Mouse (Mus musculus): ENCODE data around the gene Fam170b.

The Fam170b gene

DNA sequence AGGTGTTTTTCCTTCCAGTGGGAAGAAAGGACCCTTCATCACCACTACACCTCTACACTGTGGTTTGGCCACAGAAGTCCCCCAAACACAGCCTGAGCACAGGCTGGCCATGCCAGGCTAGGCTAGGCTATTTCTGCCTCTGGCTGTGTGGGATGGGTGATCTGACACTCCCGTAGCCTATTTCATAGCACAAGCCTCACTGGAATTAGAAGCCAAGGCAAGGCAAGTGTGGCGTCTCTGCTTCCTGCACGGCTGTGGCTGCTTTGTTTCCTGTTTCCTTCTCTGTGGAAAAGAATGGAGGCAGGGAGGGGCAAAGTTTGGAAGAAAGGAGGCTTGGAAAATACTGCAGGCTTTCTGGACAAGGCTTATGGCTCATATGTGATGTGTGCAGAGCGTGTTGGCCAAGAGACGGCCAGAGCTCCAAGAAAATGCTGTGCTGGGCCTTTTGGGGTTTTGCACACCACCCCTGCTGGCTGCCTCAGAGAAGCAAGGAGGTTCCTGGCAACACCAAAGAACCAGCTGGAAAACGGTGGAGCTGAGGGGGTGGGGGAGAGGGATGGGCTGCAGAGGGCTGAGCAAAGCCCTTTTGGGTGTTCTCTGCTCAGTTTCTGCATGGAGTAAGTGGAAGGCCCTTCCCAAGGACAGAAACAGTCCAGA lies 5.6 kb upstream of the Fam170b start:
- DNase-seq (ENCODE audit: low spot score in 2 of 2) = no peak

DNA sequence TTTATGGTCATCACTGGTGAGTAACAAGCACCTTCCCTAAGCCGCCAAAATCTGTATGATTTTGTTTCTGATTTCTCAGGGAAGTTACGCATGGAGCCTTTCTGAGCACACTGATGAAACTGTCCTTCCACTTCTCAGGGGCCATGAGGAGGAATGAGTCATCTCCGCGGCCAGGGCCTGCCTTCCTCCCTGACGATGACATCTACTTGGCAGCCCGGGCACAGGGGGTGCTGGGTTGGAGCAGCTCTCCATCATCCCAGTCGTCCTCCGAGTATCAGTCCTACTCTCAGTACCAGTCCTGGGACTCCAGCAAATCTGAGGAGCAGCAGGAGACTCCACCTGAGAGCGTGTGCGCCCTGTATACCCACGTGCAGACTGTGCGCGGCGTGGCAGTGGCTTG lies 1.4 kb downstream of the Fam170b start:
- DNase-seq (ENCODE audit: low spot score in 2 of 2) = no peak

DNA sequence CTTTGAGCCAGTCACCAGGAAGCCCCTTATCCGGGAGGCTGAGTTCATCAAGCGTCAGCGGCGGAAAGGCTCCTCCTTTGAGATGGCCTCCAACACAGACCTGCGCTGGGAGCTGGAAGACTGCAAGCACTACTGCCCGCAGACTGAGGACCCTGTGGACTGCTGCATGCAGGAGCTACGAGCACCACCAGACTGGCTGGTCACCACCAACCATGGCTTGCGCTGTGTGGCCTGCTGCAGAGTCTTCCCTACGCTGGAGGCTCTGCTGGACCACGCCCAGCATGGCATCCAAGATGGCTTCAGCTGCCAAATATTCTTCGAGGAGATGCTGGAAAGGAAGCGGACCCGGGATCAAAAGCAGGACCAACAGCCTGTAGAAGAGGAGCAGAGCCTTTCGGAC lies 1.8 kb downstream of the Fam170b start:
- DNase-seq (ENCODE audit: low spot score in 2 of 2) = no peak

DNA sequence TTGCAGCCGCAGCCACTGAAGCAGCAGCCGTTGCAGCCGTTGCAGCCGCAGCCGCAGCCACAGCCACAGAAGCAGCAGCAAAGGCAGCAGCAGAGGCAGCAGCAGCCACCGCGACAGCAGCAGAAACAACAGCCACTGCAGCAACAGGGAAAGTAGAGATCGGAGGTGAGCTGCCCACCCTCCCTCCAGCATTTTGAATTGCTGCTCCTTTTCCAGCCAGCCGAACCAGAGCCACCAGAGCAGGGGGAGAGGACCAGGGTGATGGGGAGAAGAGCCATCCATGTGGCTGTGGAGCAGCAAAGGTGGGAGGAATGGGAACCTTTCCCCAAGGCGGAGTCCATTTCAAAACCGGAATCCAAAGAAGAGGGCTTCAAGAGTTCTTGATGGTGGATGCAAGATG lies 2.4 kb downstream of the Fam170b start:
- DNase-seq (ENCODE audit: low spot score in 2 of 2) = no peak

DNA sequence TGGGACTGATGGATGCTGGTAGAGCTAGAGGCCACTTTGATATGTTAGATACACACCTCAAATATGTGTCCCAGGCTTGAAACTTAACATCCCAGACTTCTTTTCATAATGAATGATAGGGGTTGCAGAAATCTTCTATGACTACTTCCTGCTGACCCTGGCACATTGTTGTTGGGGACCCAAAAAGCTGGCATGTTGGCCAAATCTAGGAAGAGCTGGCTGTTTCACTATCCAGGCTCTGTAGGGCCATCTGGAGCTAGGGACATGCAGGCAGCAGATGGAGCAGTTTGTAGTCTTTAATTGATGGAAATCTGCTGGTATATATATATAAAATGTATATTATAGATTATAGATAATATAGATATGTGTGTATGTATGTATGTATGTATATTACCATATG lies 8.3 kb downstream of the Fam170b start:
- no peak for DNase-seq (ENCODE audit: low spot score in 2 of 2)

DNA sequence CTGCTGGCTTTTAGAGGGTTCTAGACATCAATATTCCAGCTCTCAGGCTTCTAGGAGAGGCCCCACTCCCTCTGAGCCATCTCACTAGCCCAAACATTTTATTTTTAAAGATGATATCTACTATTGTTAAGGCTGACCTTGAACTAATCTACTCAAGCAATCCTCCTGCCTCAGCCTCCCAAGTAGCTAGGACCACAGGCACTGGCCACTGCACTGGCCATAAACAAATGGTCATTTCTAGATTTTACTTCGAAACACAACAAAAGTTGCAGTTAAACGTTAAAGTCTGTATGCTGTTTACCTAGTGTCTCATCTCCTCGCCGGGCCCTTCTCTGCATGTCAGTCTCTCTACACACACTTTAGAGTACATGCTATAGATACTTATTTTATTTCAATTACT lies 20.3 kb downstream of the Fam170b start:
- DNase-seq (ENCODE audit: low spot score in 2 of 2) = no peak

DNA sequence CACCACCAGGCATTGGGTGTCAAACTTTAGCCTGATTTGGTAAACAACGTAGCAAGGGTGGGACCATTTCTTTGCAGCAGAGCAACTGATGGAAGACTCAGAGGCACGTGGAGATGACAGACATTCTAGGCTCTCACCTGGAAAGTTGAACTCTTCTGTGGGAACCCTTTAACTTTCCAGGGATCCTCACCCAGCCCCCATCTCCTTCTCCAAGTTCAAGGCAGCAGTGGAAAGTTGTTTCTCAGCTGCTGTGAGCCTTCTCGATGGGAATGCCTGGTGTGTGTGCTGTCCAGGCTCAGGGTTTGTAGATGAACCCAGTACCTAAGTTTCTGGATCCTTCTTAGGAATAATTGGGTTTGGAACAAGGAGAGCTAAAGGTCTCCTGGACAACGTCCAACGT lies 22.5 kb downstream of the Fam170b start:
- no peak for DNase-seq (ENCODE audit: low spot score in 2 of 2)

DNA sequence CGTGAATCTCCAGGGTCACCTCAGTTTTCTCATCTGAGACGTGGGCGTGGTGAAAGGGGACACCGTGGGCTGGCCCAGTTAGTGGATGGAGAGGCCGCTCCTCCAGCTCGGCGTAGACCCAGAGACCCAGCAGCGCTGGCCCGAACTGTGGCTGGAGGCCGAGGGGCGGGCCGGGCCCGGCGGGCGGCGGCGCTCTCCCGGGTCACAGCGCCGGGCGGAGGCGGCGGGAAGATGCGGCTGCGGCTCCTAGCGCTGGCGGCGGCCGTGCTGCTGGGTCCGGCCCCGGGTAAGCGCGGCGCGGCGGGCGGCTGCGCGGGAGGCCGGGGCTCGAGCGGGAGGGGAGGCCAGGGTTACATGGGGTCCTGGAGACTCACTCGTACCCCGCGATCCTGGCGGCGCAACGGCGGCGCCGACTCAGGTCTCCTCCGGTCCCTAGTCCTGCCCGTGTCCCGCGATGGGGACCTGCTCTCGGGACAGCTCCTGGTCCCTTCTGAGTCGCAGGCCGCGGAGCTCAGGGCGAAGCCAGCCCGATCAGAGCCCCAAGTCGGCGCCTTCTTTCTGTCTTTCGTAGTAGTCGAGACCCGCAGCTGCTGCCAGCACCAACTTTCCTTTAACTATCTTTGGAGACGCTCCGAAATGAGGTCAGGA lies 23.0 kb downstream of the Fam170b start, which contains the start of gene Vstm4:
TSS of gene Vstm4 (plus strand) at position 76 of the 648 bp plus-strand sequence.
- no peak for DNase-seq (ENCODE audit: low spot score in 2 of 2)

DNA sequence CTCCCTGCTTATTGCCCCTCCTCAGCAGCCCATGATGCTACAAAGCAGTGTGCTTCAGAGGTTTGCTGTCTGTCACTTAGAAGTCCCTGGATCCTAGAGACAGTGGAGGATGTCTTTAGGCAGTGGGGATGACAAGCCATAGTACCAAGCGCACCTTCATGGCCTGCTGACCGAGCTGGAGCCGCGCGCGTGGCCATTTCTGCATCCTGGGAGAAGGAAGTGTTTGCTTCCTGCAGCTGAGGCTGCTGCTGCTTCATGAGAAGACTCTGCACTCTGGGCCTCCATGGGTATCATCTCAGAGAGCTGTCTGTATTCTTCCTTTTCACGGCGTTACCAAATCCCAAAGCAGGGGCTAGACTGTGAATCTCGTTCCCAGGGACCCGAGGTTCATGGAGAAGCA lies 24.6 kb downstream of the Fam170b start:
- DNase-seq (ENCODE audit: low spot score in 2 of 2) = no peak

DNA sequence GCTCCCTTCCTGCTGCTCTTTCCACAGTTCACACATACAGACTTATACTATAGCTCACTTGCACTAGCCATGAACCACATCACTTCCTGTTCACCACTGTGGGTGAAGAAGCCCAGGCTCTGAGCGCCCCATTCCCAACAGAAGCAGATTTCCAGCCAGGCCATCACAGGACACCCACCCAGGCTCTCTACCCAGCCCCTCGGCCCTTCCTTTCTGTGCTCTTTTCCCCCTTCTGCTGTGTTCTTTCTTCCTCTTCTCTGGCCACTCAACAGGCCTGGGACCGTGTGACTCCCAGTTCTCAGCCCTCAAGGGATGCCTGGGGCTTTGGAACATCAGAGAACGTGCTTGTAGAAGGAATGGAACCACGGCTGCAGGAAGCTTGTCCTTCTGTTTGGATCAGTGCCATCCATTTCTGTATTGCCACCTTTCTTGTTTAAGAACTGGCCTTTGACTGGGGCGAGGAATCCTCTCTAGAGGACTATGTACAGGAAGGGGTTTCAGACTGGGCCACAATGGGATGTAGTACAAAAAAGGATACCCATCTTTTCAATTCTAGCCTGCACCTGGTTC lies 25.3 kb downstream of the Fam170b start:
- DNase-seq (ENCODE audit: low spot score in 2 of 2) = no peak

DNA sequence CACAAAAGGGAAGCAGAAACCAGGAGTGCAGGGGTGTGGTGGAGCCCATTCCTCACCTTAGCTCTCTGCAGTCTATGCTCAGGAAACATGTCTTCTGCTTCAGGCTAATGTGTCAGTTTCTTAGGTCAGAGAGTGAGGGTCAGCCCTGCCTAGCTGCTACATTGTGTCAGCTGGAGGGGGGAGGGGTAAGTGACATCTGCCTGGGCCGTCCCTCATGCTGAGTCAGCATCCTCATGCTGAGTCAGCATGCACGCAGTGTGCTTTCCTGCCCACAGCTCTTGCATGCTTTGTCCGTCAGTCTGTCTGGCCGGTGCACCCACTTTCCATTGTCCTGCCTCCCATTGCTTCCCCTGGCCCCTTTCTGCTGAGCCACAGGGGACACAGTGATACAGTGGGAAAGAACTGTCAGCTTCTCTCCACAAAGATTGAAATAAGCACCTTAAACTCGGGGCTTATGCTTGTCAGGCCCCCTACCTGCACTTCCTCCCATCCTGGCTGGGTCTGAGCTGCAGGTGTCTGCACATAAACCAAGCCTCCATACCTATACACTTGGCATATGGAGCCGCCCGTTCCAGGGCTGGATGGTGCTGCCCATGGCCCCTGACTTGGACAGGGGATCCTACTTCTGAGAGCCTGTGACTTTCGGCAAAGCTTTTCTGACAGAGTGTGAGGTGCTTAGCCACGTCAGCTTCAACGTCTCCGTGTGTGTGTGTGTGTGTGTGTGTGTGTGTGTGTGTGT lies 26.2 kb downstream of the Fam170b start:
- DNase-seq (ENCODE audit: low spot score in 2 of 2) = no peak

DNA sequence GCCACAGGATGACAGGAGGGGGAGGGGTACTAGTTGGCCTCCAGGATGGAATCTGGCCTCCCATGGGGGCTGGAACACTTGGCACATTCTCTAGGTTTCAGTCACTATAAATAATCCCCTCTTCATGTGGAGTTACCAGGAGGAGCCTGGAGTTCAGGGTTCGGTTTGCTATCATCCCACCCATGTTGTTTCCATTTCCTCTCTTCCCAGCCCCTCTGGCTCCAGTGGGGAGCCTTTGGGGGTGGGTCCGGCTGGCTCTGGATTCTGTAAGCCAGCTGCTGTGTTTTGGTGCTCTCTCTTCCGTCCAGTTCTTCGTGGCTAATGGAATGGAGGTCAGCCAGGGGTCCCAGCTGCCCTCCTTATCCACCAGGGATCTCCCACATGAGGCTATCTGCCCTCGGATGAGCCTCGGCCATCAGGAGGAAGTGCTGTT lies 27.4 kb downstream of the Fam170b start:
- DNase-seq (ENCODE audit: low spot score in 2 of 2) = no peak

DNA sequence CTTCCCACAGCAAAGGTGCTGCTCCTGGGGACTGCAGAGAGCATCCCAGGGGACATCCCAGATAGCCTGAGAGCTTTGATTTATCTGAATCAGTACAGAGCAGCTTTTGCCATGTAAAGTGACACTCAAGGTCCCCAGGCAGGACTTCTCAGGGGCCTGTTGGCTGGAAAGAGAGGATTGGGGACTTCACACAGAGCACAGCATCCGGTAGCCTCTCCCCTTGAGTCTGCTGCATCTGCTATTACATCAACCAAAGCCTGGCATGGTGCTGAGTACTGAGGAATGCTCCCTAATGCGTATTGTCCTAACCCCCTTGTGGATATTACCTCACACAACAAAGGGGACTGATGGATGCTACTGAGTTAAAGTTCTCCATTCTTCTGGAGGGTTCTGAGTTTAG lies 27.9 kb downstream of the Fam170b start:
- DNase-seq (ENCODE audit: low spot score in 2 of 2) = no peak

DNA sequence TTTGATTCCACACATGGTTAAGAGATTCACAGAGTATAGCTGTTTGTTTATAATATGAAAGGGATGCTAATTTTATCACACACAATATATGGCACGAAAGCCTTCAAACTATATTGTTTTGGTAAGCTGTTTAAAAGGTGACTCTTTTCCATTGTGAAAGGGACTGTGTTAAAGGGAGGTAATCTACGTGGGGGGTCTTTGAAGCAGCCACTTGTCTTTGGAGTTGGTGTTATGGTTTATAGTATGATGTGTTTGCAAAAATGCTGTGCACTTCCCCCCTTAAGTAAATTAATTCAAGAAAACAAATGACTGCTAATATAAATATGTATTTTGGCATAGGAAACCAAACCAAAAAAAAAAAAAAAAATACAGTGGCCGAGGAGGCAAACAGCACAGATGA lies 31.6 kb downstream of the Fam170b start:
- no peak for DNase-seq (ENCODE audit: low spot score in 2 of 2)

DNA sequence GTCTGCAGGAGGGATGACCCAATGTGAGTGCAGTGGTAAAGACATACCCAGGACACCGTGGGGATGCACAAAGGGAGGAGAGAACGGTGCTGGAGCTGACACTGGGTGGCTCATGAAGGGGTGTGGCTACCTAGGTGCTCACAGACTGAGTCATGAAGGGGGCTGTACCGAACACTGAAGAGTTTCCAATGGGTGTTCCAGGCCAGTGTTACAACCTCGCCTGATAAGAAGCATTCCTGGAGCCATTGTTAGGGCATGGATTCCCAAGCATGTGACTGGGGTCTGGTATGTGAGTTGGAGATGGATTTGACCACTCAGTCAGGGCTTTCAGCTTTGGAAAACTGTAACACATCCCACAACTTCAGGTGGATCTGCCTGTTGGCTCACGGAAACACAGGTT lies 38.2 kb downstream of the Fam170b start:
- DNase-seq (ENCODE audit: low spot score in 2 of 2) = no peak

DNA sequence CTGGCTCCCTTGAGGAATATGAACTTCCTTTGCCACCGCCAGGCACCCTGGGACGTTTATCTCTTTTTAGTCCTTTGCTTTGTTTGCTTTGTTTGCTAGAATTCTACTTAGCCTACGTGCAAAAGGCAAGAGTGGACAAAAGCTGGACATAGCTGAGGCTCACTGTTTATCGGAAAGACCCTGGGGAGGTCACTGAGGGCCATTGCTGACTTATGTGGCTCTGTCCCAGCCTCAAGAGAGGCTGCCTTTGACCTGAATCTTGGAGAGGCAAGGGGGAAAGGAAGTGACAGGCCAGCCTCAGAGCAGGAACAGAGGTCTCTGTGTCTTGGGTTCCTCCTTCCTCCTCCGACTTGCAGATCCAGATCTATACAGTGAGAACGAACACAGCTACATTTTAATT lies 43.8 kb downstream of the Fam170b start:
- no peak for DNase-seq (ENCODE audit: low spot score in 2 of 2)

DNA sequence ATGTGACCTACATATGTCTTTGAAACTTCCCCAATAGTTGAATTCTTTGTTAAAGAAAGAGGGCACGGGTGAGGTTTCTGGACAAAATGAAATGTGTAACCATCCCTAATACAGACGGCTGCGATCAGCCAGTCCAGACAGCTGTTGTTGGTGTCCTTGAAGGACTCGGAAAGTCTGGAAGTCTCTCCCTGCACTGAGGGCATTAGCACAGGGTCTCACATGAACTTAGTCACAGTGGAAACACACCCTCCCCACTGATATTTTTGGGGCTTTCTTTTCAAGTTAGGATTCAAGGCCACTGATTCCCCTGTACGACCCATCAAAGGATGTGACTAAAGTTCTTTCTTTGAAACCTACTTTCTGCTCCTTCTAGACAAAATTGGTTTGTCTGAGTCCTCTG lies 46.6 kb downstream of the Fam170b start:
- no peak for DNase-seq (ENCODE audit: low spot score in 2 of 2)

DNA sequence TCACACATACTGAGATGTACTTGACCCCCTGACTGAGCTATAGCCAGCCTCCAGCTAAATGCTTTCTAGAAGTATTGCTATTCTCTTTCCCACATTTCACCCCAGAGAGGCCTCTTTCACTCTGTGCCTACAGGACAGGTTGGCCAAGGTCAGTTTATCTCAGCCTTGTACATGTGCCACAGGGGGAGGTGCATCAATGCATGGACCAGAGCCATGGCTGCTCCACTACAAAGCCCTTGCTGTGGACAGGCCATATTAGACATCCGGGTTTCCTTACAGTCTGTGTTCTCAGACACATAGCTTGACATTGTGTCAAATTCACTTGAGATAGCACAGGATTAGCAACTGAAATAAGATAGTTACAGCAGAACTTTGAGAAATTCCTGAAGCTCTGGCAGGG lies 47.9 kb downstream of the Fam170b start:
- DNase-seq (ENCODE audit: low spot score in 2 of 2) = no peak
